Mouse (Mus musculus) left cerebral cortex, adult 2 months (tissue): Measurements from ENCODE around the gene St5. TPM values are rescaled to one million over a fixed set of nuclear protein-coding genes. Genes with fewer than 3 reads are reported as not detected.

Experiments
- DNase-seq, 2 experiments: peaks; one replicate each; pipeline ENCODE4 v3.0.0; 2021 to 2022; ENCODE audit warnings: low spot score in 2 of 2, mixed read lengths in 1 of 2; ENCODE audit errors: extremely low spot score in 1 of 2
- H3K27ac ChIP-seq: fragments of 200-600 bp; 2 replicates; pipeline ENCODE4 v1.8.1; 2022
- H3K4me3 ChIP-seq: fragments of 200-600 bp; 2 replicates; pipeline ENCODE4 v1.8.1; 2022
- CTCF ChIP-seq: fragments of 200-600 bp; IDR thresholded peaks from 2 replicates; pipeline ENCODE4 v1.8.1; 2022; ENCODE audit warnings: antibody characterized with exemption, mild to moderate bottlenecking, moderate library complexity
- intact Hi-C: fragments of 180-260 bp; cut with DNase I; formaldehyde crosslinking; loops from one replicate; pipeline ENCODE4 v1.15.1; 2025
- total RNA-seq, 2 experiments: library from RNA; stranded (reverse); gene quantifications; 2 replicates each; pipeline ENCODE4 v1.2.3; 2021

Gene St5
- total RNA-seq, 2 experiments from 2014 or later: 14.8 to 18.9 TPM

- DNase-seq: no peak
- Histone ChIP-seq H3K27ac (no peak overlapping the region), H3K4me3 (no peak overlapping the region)
- TF ChIP-seq CTCF: no peak
- intact Hi-C loops: no loop called here
Measured at GRCm38 (mm10) chr7:109723114-109723513, 19.7 kb upstream of the St5 start.

DNA sequence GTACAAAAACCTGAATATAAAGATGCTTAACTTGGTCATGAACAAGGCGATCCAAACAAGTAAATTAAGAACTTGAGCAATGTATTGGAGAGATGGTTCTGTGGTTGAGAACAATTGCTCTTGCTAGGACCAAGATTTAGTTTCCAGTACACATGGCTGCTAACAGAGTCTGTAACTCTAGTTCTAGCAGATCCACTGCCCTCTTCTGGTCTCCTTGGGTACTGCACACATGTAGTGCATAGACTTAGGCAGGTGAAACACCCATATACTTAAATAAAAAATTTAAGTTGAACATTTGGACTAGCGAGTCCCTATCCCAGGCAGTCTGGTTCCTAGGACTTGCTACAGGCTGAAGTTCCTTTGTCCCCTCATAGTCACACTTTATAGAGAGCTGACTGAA lies 19.2 kb upstream of the St5 start:
- intact Hi-C loops: no loop called here
- TF ChIP-seq CTCF: peak; percentile 16
- Histone ChIP-seq H3K27ac (no peak overlapping the region), H3K4me3 (no peak overlapping the region)
- DNase-seq: no peak

DNA sequence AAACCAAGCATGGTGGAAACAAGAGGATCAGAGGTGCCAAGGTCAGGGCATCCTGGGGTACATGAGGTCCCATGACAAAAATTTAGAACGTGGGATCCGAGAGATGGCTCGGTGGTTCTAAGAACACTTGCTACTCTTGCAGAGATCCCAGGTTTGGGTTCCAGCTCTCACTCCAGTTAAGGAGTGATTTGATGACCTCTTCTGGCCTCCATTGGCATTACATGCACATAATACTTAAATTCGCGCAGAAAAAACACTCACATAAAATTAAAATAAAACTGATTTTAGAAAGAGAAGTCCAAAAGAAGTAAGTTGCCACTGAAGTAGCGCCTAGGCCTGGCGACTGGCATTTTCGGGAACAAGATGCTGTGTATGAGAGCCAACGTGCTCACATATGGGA lies 15.9 kb upstream of the St5 start:
- intact Hi-C loops: loop anchor here (2.0 kb wide), 1 partner anchor 190 kb away; no protein-coding TSS in a partner anchor
- peak in 1 of 2 experiments; percentile 24 for DNase-seq

GRCm38 (mm10) chr7:109713434-109713982 lies 10.1 kb upstream of the St5 start:
- H3K27ac ChIP-seq: no peak overlapping the region
- TF ChIP-seq CTCF: no peak
- no peak for DNase-seq
- intact Hi-C loops: no loop called here
- no peak overlapping the region for H3K4me3 ChIP-seq

More for the DNA sequence above, 15.9 kb upstream of the St5 start:
- H3K27ac ChIP-seq: no peak overlapping the region
- H3K4me3 ChIP-seq: no peak overlapping the region
- peak; percentile 74 for TF ChIP-seq CTCF

DNA sequence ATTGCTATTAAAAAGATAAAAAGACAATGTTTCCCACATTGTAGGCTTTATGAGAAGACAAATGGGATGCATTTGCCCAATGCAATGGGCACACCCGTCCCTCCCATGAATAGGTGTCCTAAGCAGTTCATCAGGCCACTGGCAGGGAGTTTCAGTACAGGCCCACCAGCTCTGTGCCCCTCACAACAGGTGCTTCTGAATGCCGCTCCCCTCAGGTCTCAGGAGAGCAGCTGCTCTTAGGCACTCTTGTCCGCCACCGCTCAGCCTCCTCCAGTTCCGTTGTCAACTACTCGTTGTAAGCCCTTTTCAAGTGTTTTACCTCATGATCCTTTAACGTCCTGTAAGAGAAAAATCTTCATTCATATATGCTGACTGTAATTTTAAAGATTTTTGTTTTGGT lies 8.8 kb upstream of the St5 start:
- TF ChIP-seq CTCF: no peak
- Histone ChIP-seq H3K27ac (no peak overlapping the region), H3K4me3 (no peak overlapping the region)
- intact Hi-C loops: no loop called here
- no peak for DNase-seq

DNA sequence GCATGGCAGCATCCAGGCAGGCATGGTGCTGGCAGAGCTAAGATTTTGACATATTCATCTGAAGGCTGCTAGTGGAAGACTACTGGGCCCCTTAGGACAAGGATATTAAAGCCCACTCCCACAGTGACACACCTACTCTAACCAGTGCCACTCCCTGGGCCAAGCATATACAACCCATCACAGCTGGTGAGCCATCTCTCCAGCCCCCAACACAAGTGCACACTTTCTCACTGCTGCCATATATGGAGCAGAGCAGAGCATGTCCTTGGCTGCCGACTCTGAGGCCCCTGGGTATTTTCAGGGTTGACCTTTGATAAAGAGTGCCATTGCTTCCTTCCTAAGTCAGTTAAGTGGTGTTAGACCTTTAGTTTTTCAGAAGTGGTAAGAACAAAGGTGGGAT lies 6.7 kb upstream of the St5 start:
- Histone ChIP-seq H3K4me3 (no peak overlapping the region), H3K27ac (no peak overlapping the region; the same call in 1 of the 2 replicates)
- DNase-seq: no peak
- TF ChIP-seq CTCF: no peak
- intact Hi-C loops: no loop called here

GRCm38 (mm10) chr7:109708961-109709382 lies 5.6 kb upstream of the St5 start:
- no peak overlapping the region for H3K27ac ChIP-seq
- H3K4me3 ChIP-seq: no peak overlapping the region
- TF ChIP-seq CTCF: no peak
- DNase-seq: no peak
- intact Hi-C loops: loop anchor here (5.0 kb wide), 1 partner anchor 183 kb away; no protein-coding TSS in a partner anchor

GRCm38 (mm10) chr7:109707023-109707785 lies 3.8 kb upstream of the St5 start:
- TF ChIP-seq CTCF: peak; percentile 66
- intact Hi-C loops: loop anchor here (2.0 to 5.0 kb wide), 2 partner anchors 34 to 185 kb away; no protein-coding TSS in a partner anchor
- Histone ChIP-seq H3K4me3 (no peak overlapping the region), H3K27ac (peak overlapping the region; percentile 58)
- DNase-seq: peak; percentile 25 to 34

GRCm38 (mm10) chr7:109704461-109704860 lies 1.1 kb upstream of the St5 start:
- DNase-seq: no peak
- Histone ChIP-seq H3K27ac (no peak overlapping the region; the same call in 1 of the 2 replicates), H3K4me3 (peak overlapping the region; percentile 65)
- no peak for TF ChIP-seq CTCF
- intact Hi-C loops: no loop called here

DNA sequence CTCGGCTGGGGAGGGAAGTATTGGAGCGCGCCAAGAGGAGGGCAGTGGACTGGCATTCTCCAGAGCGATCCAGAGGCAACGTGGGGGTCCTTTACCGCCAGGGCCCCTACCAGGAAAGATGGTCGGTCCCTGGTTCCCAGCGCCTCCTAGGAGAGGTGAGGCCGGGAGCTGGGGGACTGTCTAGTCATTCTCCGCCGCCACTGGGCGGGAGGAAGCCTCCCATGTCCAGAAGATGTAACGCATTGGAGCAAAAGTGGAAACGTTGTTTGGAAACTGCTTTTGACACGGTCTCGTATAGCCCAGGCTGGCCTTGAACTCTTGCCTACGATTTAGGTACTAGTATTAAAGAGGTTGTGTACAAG lies 592 bp upstream of the St5 start:
- Histone ChIP-seq H3K4me3 (peak overlapping the region; percentile 65), H3K27ac (peak overlapping the region; percentile 72)
- intact Hi-C loops: no loop called here
- TF ChIP-seq CTCF: no peak; the same call in 1 of the 2 replicates
- DNase-seq: no peak

DNA sequence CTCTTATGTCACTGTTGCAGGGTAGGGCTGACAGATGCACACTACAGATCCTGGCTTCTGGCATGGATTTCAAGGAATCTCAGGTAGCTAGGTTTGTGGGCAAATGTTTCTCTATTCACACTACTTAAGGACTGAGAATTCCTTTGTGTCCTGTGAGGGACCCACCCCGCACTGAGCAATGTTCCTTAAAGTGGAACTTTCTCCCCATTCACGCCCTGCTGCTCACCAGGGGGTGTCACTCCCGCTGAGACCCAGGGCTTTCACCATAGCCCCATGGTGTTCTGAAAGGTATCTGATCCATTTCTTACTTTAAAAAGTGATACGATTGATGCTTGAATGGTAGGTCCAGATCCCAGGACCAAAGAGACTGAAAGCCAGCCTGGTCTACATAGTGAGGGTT lies 684 bp downstream of the St5 start:
- DNase-seq: no peak
- Histone ChIP-seq H3K27ac (no peak overlapping the region), H3K4me3 (no peak overlapping the region; the same call in 1 of the 2 replicates)
- intact Hi-C loops: no loop called here
- no peak for TF ChIP-seq CTCF

GRCm38 (mm10) chr7:109700213-109700612 lies 3.2 kb downstream of the St5 start:
- peak; percentile 24 for TF ChIP-seq CTCF
- no peak overlapping the region for H3K27ac ChIP-seq
- intact Hi-C loops: no loop called here
- H3K4me3 ChIP-seq: no peak overlapping the region
- DNase-seq: no peak
